Mouse (Mus musculus): ENCODE results near the gene Nudt21.

Gene Nudt21

DNA sequence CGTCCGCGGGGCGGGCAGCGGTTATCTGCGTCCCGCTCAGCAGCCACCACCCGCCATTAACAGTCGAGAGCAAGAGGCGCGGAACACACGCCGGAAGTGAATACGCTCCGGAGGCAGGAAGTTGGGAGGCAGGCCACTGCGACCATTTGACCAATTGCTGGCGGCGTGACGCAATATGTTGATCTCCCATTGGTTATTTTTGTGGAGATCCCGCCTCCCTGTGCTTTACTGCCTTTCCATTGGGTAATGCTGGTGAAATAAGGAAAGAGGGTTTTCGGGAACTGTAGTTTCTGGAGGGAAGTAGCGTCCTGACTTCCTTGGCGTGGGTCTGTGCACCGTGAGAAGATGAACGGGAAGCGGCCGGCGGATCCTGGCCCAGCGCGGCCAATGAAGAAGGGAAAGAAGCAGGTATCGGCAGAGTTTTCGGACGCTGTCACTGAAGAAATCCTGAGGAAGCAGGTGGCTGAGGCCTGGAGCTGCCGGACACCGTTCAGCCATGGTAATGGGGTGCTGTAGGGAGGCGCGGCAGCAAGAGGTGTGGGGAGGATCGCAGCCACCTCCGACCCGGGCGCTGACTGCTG is at the start of gene Nudt21, which contains the start of gene Ogfod1:
Gene Nudt21, minus strand, starts transcription at position 88 of the 581 bp plus-strand sequence.
Gene Ogfod1, plus strand, starts transcription at position 255 of the 581 bp plus-strand sequence.
- DNase-seq: peak; percentile 95 to 96

DNA sequence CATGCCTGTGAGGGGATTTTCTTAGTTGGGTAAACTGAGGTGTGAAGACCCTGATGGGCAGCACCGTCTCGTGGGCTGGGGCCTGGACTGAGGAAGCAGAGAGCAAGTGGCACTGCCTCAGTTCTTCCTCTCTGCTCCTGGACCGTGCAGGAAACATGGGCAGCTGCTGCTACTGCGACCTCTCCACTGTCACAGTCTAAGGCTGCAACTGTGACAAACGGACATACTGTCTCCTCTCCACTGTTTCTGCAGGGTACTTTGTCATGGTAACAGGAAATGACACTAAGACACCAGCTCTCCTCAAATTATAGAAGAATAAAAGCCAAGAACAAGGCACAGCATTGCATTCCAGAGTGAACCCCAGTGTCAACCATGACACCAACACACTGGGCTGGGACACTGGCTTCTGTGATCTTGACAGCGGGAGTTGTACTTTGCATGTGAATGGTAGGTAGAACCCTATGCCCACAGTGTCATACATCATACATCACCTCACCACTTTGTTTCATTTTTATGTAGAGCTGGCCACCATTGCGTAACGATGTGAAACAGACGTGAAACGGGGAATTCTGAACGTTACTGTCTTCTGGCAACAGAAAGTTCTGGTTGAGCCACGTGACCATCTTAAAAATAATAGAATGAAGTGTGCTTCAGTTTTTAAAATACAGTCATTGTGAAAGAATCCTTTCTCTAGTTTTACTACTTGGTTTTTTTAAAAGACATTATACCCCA is 39.8 kb upstream of the Nudt21 start:
- DNase-seq: no peak

DNA sequence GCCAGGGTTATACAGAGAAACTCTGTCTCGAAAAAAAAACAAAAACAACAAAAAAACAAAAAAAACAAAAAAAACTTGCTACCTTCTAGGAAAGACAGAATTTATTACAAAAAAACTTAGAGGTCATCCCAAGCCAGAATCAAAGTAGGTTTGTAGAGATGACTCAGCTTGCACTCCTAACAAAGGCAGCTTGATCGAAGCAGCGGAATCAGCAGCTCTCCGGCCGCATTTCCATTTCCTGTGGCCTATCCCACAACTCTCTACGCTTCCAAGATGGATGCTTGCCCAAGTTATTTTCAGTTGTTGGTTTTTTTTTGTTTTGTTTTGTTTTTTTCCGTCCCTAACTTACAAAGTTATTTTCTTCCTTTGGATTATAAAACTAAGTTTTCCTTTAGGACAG is 32.0 kb upstream of the Nudt21 start:
- DNase-seq: no peak

DNA sequence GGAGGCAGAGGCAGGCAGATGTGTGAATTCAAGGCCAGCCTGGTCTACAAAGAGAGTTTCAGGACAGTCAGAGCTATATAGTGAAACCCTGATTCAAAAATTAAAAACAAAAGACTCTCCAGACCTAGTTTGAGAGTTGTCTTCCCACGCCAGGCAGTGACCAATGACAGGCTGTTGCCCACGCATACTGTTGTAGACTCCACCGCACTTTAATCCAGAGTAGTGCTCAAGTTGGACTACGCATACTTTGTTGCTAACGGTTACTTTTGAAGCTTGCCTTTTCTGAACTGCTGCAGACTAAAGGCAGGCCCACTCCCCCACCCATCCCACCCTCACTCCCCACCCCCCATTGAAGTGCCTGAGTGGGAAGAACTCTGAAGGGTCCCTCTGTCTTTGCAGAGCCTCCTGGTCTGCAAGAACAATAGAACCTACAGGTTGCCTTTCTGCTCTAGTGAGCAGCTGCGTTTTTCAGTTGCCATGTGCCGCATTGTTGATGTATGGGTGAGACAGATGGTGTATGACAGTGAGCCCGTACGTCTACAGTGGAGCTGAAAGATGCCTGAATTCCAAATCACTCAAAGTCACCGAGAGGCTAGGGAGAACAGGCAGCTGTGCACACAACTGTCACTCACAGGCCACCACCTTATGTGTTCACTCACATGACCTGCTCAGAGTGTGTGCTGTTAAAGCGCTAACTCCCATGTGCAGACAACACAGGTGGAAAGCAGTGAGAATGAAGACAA is 29.5 kb upstream of the Nudt21 start:
- DNase-seq: no peak

DNA sequence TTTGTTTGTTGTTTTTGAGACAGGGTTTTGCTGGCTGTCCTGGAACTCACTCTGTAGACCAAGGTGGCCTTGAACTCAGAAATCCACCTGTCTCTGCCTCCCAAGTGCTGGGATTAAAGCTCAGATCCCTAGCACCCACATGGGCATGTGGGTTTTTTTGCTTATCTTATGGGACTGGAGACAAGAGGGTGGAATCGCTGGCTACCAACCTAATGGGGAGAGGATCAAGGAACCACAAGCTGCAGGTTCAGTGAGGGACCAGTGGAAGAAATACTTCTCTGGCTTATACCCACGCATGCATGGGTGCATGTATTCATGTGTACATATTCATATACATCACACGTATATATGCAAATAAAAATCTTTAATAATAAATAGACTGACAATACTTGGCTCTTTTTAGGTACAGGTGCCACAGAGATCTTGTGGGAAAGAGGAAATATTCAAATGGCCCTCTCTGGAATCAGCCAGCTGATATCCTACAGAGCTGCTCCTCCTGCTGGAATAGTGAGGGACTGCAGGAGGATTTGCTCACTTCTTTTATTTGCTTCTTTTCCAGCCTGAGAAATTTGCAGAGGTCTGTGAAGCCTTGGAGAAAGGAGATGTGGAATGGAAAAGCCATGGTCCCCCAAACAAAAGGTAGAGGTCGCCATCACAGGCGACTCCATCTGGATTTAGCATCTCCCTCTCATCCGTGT is 20.5 kb upstream of the Nudt21 start:
- peak; percentile 17 to 21 for DNase-seq

DNA sequence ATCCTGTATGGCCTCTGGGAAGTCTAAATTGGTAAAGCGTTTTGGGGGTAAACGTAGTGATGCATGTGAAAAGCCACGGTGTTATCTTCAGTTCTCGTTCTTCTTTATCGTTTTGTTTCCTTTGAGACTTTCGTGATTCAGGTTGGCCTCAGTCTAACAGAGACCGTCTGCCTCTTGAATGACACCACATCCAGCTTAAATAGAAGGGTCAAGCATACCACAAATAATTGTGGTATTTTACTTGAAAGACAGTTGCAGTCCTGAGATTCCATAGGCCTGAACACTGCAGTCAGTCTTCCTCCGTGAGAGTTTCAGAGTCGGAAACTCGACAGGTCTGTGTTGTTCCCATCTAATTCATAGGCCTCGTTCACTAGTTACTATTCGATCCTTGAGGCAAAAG is 15.9 kb upstream of the Nudt21 start:
- DNase-seq: no peak

DNA sequence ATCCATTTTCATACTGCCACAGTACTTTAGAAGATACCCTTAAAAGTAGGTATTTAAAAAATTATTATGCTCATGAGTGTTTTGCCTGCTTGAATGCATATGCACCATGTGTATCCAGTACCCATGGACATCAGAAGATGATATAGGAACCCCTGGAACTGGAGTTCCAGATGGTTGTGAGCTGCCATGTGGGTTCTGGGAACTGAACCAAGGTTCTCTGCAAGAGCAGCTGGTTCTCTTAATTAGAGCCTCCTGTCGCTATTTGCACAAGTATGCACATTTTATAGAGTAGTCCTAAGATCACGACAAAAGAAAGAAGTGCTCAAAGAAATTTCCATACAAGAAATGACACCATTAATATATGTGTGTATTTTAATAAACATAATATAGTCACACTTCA is 11.0 kb upstream of the Nudt21 start:
- DNase-seq: no peak

DNA sequence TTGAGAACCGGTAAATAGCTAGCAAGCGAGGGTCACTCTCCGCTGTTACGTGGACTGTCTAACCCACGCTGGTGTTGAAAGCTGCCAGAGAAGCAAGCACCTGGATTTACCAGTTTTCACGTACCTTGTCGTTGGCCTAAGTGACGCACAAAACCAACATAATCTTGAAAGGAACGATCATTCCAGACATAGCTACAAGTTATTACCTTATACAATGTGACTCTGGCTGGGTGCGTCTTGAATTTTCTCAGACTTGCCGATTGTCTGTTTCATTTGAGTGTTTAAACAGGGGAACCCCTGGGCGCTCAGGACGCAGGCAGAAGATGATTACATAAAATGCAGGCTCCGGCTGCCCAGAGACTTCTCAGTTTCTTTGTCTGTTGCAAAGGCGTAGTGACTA is 975 bp upstream of the Nudt21 start:
- DNase-seq: peak; percentile 17 to 55

DNA sequence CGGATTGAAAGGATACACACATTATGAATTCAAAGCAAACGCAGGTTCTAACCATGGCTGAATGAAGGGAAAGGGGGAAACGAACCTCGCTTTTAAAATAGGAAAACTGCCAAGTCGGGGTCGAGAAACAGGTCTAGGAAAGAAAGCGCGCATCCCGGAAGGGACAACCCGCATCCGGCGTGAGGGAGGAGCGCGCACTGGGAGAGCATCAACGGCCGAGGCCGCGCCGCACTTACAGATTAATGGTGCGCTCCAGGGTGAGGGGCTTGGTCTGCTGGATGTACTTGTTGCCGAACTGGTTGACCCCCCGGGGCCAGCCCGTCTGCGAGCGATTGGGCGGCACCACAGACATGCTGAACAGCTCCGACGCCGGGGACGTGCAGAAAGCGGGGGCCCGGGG is 290 bp downstream of the Nudt21 start:
- peak; percentile 53 to 61 for DNase-seq

DNA sequence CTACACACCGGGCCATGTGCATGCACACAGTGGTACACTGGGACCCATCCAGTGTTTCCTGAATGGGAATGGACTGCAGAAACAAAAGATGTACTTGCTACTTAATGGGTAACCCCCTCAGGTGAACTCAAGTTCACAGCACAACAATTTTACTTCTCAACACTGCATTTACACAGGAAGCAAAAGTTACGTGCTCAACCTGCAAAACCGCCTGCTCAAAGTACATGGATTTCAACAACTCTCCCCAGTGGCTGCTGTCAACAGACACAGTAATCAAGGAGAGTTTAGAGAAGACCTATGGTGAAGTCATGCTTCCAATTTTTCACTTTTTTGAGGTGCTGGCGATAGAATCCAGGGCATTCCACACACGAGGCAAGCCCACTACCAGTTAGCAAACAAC is 1.6 kb downstream of the Nudt21 start:
- DNase-seq: no peak

DNA sequence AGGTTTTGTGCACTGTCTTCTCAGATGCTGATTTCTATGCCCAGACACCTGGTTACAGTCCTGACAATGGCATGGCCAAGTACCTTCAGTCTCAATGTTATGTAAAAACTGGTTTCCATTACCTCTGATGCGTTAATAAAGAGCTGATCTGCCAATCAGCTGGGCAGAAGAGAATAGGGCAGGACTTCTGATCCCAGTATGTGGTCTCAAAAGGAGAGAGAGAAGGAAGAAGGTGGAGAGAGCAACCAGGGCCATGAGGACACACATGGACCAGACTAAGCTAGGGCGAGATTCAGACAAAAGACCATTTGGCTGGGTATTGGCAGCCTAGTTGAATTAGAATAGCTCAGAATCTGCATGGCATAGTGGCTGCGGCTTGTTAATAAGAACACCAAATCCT is 3.2 kb downstream of the Nudt21 start:
- DNase-seq: no peak

DNA sequence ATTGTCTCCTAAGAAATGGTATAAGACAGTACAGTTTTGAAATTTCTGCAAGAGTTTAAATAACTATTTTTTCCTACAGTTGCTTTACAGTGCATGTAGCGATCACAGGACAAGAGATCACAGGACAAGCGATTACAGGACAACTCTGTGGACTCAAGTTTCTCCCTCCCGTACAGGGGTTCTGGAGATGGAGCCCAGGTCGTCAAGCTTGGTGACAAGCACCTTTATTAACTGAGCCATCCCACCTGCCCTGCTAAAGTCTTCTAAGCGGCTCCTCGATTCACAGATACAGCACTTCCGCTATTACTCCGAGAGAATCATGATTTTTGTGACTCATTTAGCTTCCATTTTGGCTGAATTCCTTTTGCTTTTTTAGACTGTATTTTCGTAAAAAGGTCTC is 7.1 kb downstream of the Nudt21 start:
- DNase-seq: no peak

DNA sequence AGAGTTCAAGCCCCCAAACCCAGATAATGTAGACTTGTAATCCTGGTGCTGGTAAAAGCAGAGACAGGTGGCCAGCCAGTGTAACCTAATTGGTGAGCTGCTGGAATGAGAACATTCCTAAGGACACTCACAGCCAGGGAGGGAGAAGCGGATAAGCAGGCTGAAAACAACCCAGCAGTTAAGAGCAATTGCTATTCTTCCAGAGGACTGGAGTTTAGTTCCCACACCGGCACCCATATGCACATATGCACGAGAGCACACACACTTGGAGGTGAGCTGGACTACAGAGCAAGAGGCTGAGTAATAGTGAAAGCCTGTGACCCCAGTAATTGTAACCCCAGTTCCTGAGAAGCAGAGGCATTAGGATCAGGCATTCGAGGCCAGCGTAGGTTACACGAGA is 12.9 kb downstream of the Nudt21 start:
- no peak for DNase-seq

DNA sequence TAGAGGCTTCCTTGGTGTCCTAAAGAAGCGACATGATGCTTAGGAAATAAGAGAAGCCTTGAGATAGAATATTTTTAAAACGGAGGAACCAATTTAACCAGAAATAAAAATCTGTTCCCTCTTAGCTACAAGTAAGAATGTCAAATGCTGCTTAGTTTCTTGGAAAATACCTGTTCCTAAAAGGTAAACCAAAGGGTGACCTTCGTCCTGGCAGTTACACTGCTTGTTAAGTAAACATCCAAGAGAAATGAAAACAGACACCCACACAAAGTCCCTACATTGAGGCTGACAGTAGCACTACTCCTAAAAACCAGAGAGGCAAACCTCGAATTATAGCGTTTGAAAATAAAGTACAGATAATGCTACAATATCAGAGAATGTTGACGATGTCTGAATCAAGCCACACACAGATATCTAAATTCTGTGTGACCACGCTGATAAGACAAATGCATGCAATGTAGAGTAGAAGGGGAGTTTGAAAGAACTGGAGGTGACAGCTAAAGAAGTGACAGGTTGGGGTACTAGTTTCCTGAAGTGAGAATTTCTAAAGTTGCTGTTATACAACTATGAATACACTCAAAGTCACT is 23.7 kb downstream of the Nudt21 start:
- no peak for DNase-seq

DNA sequence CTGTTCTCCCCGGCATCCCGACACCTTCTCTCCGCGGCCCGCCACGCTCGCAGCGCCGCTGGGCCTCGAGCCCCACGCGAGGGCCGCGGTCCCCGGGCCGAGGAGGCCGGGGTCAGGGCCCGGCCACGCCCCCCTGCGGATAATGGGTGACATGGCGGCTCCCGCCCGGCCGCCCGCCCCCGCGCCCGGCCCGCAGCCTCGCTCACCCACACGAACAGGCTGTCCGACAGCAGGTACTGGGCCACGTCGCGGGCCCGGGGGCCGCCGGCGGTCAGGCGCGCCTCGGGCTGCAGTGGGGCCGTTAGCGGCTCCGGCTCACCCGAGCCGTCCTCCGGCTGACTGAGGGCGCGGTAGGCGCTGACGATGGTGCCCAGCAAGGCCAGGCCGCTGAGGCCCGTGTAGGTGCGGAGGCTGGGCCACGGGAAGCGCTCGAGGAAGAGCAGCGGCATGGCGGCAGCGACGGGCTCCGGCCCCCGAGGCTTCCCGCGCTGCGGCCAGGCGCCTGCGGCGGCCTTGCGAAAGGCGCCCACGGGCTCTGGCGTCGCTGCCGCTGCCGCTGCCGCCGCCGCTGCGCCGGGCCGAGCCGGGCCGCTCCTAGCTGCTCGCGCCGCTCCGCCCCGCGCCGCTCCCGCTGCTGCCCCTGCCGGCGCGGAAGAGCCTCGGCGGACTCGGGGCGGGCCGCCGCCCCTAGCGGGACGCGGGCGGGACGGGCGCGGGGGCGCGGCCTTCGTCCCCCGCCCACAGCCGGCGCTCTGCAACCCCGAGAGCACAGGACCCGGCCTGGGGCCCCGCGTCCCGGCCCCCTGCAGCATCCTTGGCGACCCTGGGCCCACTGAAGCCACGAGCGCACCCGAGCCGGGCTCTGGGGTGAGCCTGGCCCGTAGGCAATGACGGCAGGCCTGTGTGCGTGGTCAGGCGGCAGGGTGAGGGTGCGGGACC is 24.5 kb downstream of the Nudt21 start, which contains the start of gene Amfr:
Gene Amfr, minus strand, starts transcription at position 830 of the 939 bp plus-strand sequence.
- DNase-seq: peak; percentile 56 to 58

DNA sequence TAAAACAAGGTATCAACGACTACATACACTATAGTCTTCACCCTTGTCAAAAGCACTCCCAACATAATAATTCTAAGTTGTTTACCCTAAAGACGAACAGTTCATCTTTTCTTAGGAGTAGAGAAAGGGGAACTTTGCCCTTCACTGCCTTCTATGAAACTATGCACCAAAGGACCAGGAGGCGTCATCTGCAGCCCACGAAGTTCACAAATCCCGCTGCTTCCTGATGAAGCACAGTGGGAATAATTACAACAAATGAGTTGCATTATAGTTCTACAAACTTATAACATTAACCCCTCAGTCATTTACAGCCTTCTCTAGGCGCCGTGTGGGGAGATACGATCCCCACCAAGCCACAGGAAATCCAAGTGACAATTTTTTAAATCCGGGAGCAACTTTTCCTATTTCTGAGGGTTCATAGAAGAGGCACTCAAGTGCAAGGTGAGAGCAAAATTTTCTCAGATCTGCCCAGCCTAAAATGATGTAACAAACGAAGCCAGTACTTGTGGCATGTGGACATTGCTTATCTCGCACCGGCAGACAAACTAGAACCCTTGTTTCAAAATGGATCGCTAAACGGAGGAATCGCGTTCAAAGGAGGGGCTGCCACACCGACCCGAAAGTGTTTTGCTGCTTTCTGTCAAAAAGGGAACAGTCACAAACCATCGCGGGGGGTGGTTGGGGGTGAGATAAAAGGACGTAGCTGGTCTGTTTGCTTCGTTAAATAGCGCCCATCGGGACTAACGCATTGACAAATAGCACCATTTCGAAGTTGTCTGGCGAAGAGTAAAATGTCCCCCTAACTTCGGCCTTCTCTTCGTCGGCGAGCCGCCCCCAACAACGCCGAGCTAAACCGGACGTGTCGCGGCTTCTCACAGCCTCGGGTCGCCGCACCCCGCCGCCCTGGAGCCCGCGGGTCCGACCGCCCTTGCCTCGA is 25.5 kb downstream of the Nudt21 start:
- peak in 1 of 2 experiments; percentile 8 for DNase-seq

DNA sequence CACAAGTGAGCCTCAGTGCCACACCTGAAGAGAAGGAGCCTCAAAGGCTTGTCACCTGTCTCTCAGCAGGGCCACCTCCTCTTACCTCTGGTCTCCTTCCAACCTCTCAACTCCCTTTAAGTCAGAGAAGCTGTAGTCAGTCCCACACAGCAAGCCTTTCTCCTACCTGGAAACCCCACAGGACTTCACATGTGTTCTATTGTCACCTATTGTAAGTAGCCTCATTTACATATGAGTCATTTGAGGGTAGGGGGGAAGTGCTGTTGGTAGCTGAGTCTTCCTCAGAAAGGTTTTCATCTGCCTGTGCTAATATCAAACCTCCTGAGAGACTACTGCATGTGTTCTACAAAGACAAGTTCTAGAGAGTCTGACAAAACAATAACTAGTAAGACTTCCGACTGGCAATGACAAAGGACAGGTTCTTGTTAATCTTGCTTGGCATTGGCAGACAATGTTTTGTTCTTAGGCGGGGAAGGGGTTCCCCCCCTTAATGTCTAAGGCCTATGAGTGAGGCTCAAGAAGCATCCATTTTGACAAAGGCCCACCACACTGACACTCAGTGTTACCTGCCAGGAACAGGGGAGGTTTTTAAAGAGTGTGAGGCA is 26.6 kb downstream of the Nudt21 start:
- no peak for DNase-seq

DNA sequence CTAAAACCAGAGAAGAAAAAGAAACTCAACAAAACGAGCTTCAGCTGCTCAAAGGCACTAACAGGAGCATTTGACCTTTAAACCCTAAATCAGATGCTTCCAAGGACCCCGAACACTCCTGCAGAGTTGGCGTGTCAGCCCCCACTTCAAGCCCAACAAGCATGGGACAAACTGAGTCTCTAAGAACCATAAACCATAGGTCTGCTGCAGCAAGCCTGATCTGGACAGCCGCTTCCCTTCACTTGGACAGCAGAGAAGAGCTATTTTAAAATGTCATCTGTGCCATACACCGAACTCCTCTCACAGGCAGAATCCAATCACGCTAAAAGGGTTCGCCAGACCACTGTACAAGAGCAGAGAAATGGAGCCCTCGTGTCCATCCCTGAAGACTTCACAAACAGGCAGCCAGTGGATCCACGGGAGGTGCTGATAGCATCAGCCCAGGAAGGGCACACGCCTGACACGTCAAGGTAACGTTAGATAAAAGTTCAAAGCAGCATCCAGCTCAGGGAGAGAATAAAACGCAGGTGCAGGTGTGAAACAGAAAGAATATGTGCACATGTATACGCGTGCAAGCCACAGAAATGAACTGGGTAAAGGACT is 27.5 kb downstream of the Nudt21 start:
- DNase-seq: no peak

DNA sequence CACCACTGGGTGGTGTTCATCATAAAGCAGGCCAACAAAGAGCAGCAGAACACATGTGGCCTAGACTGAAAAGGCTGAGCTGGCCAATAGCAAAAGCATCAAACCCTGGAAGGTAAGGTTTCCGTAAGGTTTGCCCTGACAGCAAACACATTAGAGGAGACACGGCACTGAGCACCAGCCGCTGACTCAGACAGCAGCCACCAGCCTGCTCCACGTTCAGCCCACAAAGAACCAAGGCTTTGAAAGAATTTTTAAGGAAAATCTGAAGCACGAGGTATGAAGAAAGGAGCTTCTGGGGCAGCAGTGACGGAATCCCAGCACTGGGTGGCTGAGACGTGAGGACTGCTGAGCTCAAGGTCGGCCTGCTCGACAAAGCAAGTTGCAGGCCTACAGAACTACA is 32.7 kb downstream of the Nudt21 start:
- DNase-seq: no peak

DNA sequence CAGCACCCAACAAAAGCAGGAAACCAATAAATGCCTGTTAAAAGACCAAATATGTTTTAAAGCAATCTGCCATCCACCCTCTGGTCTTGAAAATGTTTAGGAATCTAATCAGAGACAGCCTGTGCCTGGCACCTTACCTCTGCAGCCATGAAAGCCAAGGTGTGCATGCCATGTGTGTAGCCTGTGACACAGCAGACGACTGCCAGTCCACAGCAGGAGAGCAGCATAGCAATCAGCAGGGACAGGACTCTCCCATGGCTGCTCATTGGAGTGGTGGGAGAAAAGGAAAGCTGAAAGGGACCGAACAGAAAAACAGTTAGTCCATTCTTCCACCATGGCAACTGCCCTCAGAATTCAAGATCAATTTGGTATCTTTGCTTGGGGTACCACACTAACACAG is 37.9 kb downstream of the Nudt21 start:
- no peak for DNase-seq
